Mouse (Mus musculus) kidney, postnatal 25 days (tissue): ENCODE measurements around the gene Khdrbs2.
A peak's percentile ranks its signal among the peaks of the same experiment; 100 is the strongest.
"Not testable (repeated sequence)": the region's sequence is repeated elsewhere in the genome, so short reads cannot be mapped to it uniquely, and the experiment has no call there.

Experiments
- DNase-seq, 2 experiments: peaks; one replicate each; pipeline ENCODE4 v3.0.0; 2021; ENCODE audit warnings: mixed read lengths in 2 of 2

Gene Khdrbs2

DNA sequence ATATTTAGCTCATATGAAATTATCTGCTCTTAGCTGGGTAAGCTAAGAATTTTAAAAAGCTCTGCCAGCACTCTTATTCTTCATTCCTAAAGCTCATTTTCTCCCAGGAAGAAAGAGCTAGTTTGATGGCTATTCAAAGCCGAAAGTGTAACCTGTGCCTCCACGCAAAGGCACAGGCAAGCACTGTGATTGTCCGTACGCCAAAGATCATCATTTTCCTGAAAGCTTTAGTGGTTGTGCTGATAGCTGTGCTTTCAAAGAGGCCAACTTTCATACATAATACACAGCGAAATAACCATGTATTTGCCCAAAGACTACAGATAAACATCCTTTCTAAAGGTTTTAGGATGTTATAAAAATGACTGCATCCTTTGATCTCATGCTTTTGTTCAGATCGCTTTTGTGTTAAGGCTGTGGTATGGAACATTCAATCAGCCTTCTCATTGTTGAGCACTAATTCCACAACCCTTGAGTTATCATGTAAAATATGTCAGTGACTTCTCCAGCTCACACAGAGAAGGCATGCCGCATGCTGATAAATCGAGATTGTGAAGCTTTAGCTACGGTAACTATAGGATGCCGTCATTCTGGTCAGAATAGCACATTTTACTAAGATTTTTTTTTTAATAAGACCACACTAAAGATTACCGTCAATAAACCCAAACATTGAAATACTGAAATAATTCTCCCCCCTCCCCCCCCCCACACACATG is 299.1 kb downstream of the Khdrbs2 start:
- DNase-seq: no peak

DNA sequence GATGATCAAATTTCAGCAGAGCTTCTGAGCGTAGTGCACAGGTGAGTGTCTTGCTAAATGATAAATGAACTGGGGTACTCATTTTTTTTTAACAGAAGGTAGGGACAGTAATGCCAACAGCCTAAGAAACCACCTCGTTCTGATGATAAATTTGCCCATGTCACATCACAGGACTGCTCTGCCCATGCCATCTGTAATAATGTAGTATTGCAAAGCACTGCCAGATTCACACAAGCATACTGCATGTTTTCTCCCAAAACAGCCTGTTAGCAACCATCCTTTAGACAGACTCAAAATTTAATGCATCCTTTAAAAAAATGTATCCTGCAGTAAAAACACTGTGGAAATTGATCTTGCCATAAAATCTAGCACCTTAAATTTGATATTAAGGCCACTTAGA is 315.4 kb downstream of the Khdrbs2 start:
- no peak for DNase-seq

GRCm38 (mm10) chr1:32503381-32503780 is 330.9 kb downstream of the Khdrbs2 start:
- no peak for DNase-seq

DNA sequence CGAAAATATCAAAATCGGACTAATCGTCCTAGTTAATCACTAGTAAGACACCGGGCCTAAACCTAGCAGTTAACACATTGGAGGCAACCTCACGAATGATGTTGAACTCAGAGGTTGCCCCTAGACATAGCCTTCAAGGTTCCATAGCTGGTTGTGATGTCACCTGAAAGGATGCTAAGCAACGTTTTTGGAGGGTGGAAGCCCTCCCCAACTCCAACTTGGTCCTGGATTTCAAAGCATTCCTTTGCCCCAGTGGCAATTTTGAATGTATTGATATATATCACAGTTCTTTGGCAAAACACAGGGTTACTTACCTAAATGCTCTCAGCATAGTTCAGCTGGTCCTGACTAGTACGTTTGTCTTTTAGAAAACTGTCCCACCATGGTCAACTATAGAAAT is 374.7 kb downstream of the Khdrbs2 start, which contains the start of gene Gm5415:
TSS of gene Gm5415 (minus strand) at position 101 of the 400 bp plus-strand sequence.
- DNase-seq: not testable (repeated sequence)

GRCm38 (mm10) chr1:32553459-32553858 is 380.9 kb downstream of the Khdrbs2 start:
- DNase-seq: no peak

DNA sequence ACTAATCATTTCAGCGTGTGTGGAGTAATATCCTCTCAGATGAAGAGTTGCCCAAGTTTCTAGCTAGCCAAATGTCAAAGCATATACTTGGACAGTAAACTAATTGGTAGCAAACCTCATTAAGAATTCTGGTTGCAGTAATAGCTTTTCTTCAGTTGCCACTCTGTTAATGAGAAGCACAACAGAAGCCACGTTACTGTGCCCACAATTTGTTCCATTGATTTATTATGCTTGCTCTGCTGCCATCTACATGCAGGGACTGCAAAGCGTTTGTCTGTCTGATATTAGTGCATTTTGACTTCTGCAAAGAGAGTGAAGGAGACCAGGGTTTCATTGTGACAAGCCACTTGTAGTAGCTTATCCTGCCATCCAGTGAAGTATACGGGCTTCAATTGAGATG is 381.4 kb downstream of the Khdrbs2 start:
- peak in 1 of 2 experiments; percentile 3 for DNase-seq

DNA sequence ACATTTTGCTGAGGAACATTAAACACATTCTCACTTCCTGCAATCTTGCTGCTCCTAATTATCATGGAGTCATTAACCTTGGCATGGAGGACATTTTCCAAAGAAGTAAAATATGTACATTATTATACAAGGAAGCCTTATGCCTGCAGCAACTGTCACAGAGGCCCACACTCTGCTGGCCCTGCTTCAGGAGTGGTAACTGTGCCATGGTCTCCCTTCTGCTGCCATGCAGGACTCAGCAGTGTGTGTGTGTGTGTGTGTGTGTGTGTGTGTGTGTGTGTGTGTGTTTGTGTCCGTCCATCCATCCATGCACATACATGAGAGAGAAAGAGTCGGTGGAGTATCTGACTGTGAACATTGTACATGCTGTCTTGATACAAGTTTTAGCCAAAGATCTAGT is 396.4 kb downstream of the Khdrbs2 start:
- no peak for DNase-seq

GRCm38 (mm10) chr1:32626060-32626459 is 453.5 kb downstream of the Khdrbs2 start:
- DNase-seq: no peak

- no peak for DNase-seq
These were observed 460.2 kb downstream of the Khdrbs2 start for GRCm38 (mm10) chr1:32632415-32633354.

DNA sequence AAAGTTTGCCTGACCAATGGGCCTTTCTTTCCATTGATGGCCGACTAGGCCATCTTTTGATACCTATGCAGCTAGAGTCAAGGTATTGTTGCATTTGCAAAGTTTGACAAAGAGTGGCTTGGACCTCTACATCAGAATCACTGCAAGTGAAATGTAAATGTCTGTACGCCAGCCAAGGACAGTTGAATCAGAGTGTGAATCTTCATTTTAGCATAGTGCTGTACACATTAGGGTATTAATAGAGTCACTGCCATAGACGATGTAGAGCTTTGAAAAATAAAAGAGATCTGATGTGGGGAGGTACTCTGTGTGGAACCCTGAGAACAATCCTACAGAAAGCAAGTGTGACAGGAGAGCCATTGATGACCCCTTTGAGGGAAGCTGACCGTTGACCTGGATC is 460.9 kb downstream of the Khdrbs2 start:
- DNase-seq: no peak

- DNase-seq: no peak
These were observed 466.6 kb downstream of the Khdrbs2 start for GRCm38 (mm10) chr1:32639118-32639517.

- DNase-seq: no peak
These were observed 477.2 kb downstream of the Khdrbs2 start for GRCm38 (mm10) chr1:32649647-32650209.

DNA sequence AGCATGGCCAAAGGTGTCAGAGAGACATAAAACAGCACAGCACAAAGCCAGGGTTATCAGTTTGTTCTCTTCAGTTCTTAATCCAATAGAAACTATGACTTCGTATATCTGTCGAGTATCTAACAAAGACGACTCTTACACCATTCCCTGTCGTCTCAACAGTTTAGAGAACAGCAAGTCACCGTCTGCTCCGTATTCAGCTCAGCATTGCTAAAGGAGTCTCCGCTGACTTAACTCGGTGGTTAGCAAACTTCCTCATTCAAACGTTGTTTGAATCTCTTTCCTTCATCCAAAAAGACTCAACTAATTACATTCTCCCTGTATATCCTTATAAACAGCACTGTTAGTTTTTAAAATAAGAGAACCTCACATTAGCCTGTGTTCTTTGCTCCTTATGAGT is 521.3 kb downstream of the Khdrbs2 start:
- no peak for DNase-seq

DNA sequence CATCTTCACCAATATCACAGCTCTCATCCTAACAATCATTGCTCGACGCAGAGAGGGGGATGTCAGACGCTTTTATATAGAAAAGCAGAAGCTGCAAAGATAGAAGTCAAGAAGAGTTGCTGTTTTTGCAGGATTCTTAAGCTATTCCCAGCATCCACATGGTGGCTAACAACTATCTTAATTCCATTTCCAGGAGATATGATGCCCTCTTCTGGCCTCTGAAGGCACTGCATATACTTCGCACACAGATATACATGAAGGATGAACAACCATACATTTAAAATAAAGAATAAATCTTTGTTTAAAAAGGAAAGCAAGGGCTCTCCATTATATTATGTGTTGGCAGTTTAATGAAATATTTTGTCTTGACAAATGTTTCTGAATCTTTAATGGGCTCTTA is 527.6 kb downstream of the Khdrbs2 start:
- DNase-seq: no peak

- no peak for DNase-seq
These were observed 528.8 kb downstream of the Khdrbs2 start for GRCm38 (mm10) chr1:32701267-32701666.
